Mouse (Mus musculus) heart, postnatal 14 days (tissue): Measurements from ENCODE around the gene Zc3h12a. TPM values are rescaled to one million over a fixed set of nuclear protein-coding genes. Genes with fewer than 3 reads are reported as not detected.
A peak's percentile ranks its signal among the peaks of the same experiment; 100 is the strongest.

ENCODE experiments used
- DNase-seq, 2 experiments: peaks; one replicate each; pipeline ENCODE4 v3.0.0; 2021 to 2022
- intact Hi-C: fragments of 180-260 bp; cut with DNase I; formaldehyde crosslinking; loops from one replicate; pipeline ENCODE4 v1.15.1; 2025
- total RNA-seq, 2 experiments: library from RNA; stranded (reverse); gene quantifications; 2 replicates each; pipeline ENCODE4 v1.2.3; 2021

Zc3h12a gene
- total RNA-seq, 2 experiments from 2014 or later = 3.2 to 4.0 TPM

GRCm38 (mm10) chr4:125117902-125118320 lies 9.7 kb downstream of the Zc3h12a start:
- no peak for DNase-seq
- intact Hi-C loops = no loop called here

- intact Hi-C loops = no loop called here
- no peak for DNase-seq
Measured at GRCm38 (mm10) chr4:125116929-125117328, 10.7 kb downstream of the Zc3h12a start.

GRCm38 (mm10) chr4:125116090-125116861 lies 11.4 kb downstream of the Zc3h12a start:
- DNase-seq = peak; percentile 54 to 59

GRCm38 (mm10) chr4:125115710-125116089 lies 11.9 kb downstream of the Zc3h12a start:
- intact Hi-C loops = no loop called here
- no peak for DNase-seq

More at GRCm38 (mm10) chr4:125116090-125116861, 11.4 kb downstream of the Zc3h12a start:
- intact Hi-C loops = no loop called here

- intact Hi-C loops = no loop called here
Measured at GRCm38 (mm10) chr4:125115081-125115480, 12.6 kb downstream of the Zc3h12a start.

GRCm38 (mm10) chr4:125114638-125115037 lies 13.0 kb downstream of the Zc3h12a start:
- peak; percentile 86 to 90 for DNase-seq
- intact Hi-C loops = no loop called here

More at GRCm38 (mm10) chr4:125115081-125115480, 12.6 kb downstream of the Zc3h12a start:
- DNase-seq = no peak

- no peak for DNase-seq
- intact Hi-C loops = no loop called here
Measured at GRCm38 (mm10) chr4:125105354-125105753, 22.3 kb downstream of the Zc3h12a start.

- DNase-seq = no peak
- intact Hi-C loops = loop anchor here (2.0 kb wide), 1 partner anchor 159 kb away; no protein-coding TSS in a partner anchor
Measured at GRCm38 (mm10) chr4:125101334-125101733, 26.3 kb downstream of the Zc3h12a start.

GRCm38 (mm10) chr4:125099458-125099857 lies 28.2 kb downstream of the Zc3h12a start:
- peak; percentile 78 to 88 for DNase-seq
- intact Hi-C loops = no loop called here

GRCm38 (mm10) chr4:125097412-125097811 lies 30.2 kb downstream of the Zc3h12a start:
- intact Hi-C loops = no loop called here
- no peak for DNase-seq

- DNase-seq = no peak
- intact Hi-C loops = no loop called here
Measured at GRCm38 (mm10) chr4:125096066-125096465, 31.6 kb downstream of the Zc3h12a start.

GRCm38 (mm10) chr4:125093031-125093430 lies 34.6 kb downstream of the Zc3h12a start:
- intact Hi-C loops = no loop called here
- no peak for DNase-seq

GRCm38 (mm10) chr4:125085346-125085841 lies 42.2 kb downstream of the Zc3h12a start:
- intact Hi-C loops = loop anchor here (2.0 kb wide), 1 partner anchor 19 kb away; the partner anchor contains the start of gene Snip1
- no peak for DNase-seq

- peak; percentile 97 to 98 for DNase-seq
- intact Hi-C loops = loop anchor here (2.0 kb wide), 1 partner anchor 18 kb away; the partner anchor contains the start of gene Snip1
Measured at GRCm38 (mm10) chr4:125084403-125085345, 43.0 kb downstream of the Zc3h12a start, which contains the start of gene Meaf6. TSS of gene Meaf6 (plus strand) at chr4:125085134.

- intact Hi-C loops = no loop called here
- DNase-seq = no peak
Measured at GRCm38 (mm10) chr4:125078698-125079097, 48.9 kb downstream of the Zc3h12a start.

GRCm38 (mm10) chr4:125077700-125078099 lies 49.9 kb downstream of the Zc3h12a start:
- no peak for DNase-seq
- intact Hi-C loops = no loop called here

Other genes starting within 250 kb of the Zc3h12a start
- gene Epha10, start 246.9 kb downstream of the Zc3h12a start, total RNA-seq = not detected
- gene 9930104L06Rik, start 190.8 kb downstream of the Zc3h12a start, total RNA-seq = 10 to 100 TPM in 1 of 2 experiments, 1 to 10 TPM in 1; 9.8 to 10.2 TPM
- gene Cdca8, start 188.5 kb downstream of the Zc3h12a start, total RNA-seq = 1 to 10 TPM; 3.6 to 7.0 TPM
- 1 to 10 TPM; 3.7 to 5.8 TPM for gene Rspo1, start 141.4 kb downstream of the Zc3h12a start, total RNA-seq
- 10 to 100 TPM; 27.1 to 29.8 TPM for gene Gnl2, start 111.3 kb downstream of the Zc3h12a start, total RNA-seq
- under 1 TPM in 1 of 2 experiments, not detected in 1; 0.22 TPM for gene Dnali1, start 62.1 kb downstream of the Zc3h12a start, total RNA-seq
- gene Snip1, start 61.2 kb downstream of the Zc3h12a start, total RNA-seq = 10 to 100 TPM in 1 of 2 experiments, 1 to 10 TPM in 1; 9.0 to 10.4 TPM
- gene Meaf6, start 42.7 kb downstream of the Zc3h12a start, total RNA-seq = 10 to 100 TPM; 22.6 to 24.5 TPM